Mouse (Mus musculus) ovary, postnatal 14 days (tissue): ENCODE measurements around the gene Pbx4.

Source experiments
- DNase-seq: peaks from one replicate; pipeline ENCODE4 v3.0.0; 2022; ENCODE audit warnings: low spot score

Pbx4 gene

GRCm38 (mm10) chr8:69874654-69875053 is 42.4 kb downstream of the Pbx4 start:
- DNase-seq = no peak

GRCm38 (mm10) chr8:69876097-69876496 is 43.8 kb downstream of the Pbx4 start:
- no peak for DNase-seq

- no peak for DNase-seq
These were observed 44.7 kb downstream of the Pbx4 start for GRCm38 (mm10) chr8:69876967-69877366.

- no peak for DNase-seq
These were observed 45.1 kb downstream of the Pbx4 start for GRCm38 (mm10) chr8:69877396-69877795.

- DNase-seq = no peak
These were observed 45.7 kb downstream of the Pbx4 start for GRCm38 (mm10) chr8:69877992-69878391.

- DNase-seq = no peak
These were observed 47.4 kb downstream of the Pbx4 start for GRCm38 (mm10) chr8:69879678-69880077.

GRCm38 (mm10) chr8:69880841-69881240 is 48.5 kb downstream of the Pbx4 start:
- DNase-seq = no peak

- no peak for DNase-seq
These were observed 49.1 kb downstream of the Pbx4 start for GRCm38 (mm10) chr8:69881261-69881865.

GRCm38 (mm10) chr8:69882021-69882756 is 49.9 kb downstream of the Pbx4 start:
- DNase-seq = peak; percentile 48

- no peak for DNase-seq
These were observed 50.7 kb downstream of the Pbx4 start for GRCm38 (mm10) chr8:69882833-69883600.

- DNase-seq = no peak
These were observed 51.9 kb downstream of the Pbx4 start for GRCm38 (mm10) chr8:69884141-69884540.

- no peak for DNase-seq
These were observed 55.3 kb downstream of the Pbx4 start, which contains the start of gene Cilp2 for GRCm38 (mm10) chr8:69887289-69888243. Cilp2 (minus strand) TSS chr8:69887687.

- DNase-seq = no peak
These were observed 56.1 kb downstream of the Pbx4 start for GRCm38 (mm10) chr8:69888244-69888866.

- DNase-seq = no peak
These were observed 56.6 kb downstream of the Pbx4 start for GRCm38 (mm10) chr8:69888902-69889301.

GRCm38 (mm10) chr8:69890813-69891241 is 58.5 kb downstream of the Pbx4 start:
- DNase-seq = no peak

GRCm38 (mm10) chr8:69893863-69894262 is 61.6 kb downstream of the Pbx4 start:
- DNase-seq = peak; percentile 40

GRCm38 (mm10) chr8:69894836-69895332 is 62.6 kb downstream of the Pbx4 start:
- no peak for DNase-seq

GRCm38 (mm10) chr8:69895772-69896451 is 63.6 kb downstream of the Pbx4 start:
- DNase-seq = no peak

- DNase-seq = no peak
These were observed 65.6 kb downstream of the Pbx4 start for GRCm38 (mm10) chr8:69897857-69898256.

- no peak for DNase-seq
These were observed 67.6 kb downstream of the Pbx4 start for GRCm38 (mm10) chr8:69899876-69900275.
